Mouse (Mus musculus) erythroblast, adult 5-6 weeks (primary cell): ENCODE data around the gene Fam234b. TPM values are rescaled to one million over a fixed set of nuclear protein-coding genes. Genes with fewer than 3 reads are reported as not detected.

Source experiments
- ATAC-seq: replicated peaks from 2 replicates; pipeline ENCODE4 v1.8.0; 2016; ENCODE audit warnings: moderate number of reproducible peaks, mild to moderate bottlenecking, moderate TSS enrichment, inconsistent platforms; ENCODE audit not compliant: poor library complexity, low FRiP score, severe bottlenecking
- total RNA-seq, 2 experiments: library from RNA; stranded (forward) in 1 of 2; stranded (reverse) in 1 of 2; fragments of 150-400 nt in 1 of 2; fragments of 200-764, 138-1000 nt in 1 of 2; gene quantifications; 2 replicates each; pipeline versions ENCODE4 v1.2.3 to v1.2.4; 2015 to 2017; ENCODE audit warnings: low replicate concordance in 2 of 2

The Fam234b gene
- total RNA-seq, 2 experiments from 2014 or later = 108 to 168 TPM

DNA sequence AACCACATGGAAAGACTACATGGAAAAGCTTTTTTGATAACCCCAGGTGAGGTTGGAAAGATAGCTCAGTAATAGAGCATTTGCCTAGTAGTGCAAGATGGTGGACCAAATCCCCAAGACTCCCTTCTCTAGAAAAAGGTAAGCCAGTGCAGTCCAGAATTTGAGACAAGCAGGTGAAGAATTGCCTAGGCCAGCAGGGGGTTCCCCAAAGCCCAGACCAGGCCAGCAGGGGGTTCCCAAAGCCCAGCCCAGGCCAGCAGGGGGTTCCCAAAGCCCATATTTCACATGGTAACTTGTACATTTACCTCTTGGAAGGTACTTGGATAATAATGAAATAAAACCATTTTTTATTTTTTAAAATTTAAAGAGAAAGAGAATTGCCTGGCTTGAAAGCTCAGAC lies 20.5 kb upstream of the Fam234b start:
- no peak for ATAC-seq

DNA sequence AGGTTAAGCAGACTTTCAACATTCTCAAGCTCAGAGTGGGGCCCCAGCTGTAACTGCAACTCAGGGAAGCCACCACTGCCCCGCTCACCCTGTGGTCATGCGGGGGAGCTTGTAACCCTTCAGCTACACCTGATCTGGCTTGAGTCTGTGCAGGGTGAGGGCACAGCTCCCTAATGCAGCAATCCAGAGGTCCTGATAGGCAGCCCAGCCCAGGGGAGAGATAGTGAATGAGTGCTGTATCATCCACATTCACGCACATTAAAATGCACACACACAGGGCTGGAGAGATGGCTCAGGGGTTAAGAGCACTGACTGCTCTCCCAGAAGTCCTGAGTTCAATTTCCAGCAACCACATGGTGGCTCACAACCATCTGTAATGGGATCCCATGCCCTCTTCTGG lies 19.2 kb upstream of the Fam234b start:
- 0 out of 2 replicates have a peak, but pooled peaks have one; percentile 60 for ATAC-seq

DNA sequence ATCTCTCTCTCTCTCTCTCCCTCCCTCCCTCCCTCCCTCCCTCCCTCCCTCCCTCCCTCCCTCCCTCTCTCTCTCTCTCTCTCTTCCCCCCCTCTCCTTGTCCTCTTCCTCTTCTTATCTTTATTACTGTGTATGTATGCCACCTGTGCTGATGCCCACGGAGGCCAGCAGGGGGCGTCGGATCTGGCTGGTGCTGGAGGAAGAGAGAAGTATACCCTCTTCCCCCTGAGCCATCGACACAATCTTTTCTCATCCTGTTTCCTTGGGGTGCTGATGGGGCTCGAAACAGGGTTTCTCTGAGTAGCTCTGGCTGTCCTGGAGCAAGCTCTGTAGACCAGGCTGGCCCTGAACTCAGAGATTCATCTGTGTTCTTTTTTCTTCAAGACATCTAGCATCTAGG lies 14.9 kb upstream of the Fam234b start:
- peak; percentile 58; the same call in 1 of the 2 replicates for ATAC-seq

DNA sequence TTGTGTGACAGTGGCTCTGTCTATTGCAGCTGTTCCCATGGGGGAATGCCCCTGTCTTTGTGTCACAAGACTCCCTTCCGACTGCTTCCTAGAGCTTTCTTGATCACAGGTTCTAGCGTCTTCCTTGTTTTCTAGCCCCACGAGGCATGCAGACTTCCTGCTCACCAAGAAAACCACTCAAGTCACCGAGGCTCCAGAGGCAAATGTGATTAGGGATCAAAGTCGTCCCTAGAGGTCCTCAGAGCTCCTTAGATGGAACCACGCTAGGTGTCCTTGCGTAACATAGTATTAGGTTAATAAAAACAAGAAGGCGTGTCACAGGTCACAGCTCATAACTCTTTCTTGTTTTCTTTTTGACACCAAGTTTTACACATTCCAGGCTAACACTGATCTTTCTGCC lies 13.8 kb upstream of the Fam234b start:
- ATAC-seq = peak; percentile 84

DNA sequence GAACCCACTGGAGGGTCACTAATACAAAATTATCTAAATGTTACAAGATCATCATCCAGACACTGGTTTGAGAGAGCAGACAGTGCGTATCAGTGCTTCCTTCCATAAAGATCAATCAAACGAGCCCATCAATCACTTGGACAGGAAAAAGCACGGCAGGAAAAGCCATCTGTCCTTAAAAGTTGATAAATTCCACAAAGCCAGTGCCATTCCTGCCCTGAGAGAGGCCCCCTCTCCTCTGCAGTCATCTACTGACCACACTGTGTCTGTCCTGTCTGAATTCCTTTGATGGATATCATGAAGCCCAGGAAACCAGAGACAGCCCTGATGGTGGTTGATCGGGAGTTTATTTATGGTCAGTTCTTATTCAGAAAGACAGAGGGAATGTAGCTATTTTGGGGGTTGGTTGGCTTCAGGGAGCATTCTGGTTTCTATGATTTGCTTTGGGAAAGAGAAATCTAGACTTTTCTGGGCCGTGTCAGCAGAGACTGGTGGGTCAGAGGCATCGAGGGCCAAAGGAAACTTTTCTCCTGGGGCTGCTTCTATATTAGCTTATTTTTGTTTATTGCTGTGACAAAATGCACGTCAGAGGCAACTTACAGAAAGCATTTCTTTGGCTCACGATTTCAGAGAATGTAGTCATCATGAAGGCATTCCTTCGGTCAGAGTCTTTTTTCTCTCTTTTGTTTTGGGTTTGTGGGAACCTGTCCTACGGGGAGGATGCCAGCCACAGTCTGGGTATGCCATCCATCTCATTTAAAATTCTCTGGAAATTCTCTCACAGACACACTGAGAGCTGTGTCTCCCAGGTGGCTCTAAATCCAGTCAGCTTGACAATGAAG lies 10.5 kb upstream of the Fam234b start:
- no peak for ATAC-seq

DNA sequence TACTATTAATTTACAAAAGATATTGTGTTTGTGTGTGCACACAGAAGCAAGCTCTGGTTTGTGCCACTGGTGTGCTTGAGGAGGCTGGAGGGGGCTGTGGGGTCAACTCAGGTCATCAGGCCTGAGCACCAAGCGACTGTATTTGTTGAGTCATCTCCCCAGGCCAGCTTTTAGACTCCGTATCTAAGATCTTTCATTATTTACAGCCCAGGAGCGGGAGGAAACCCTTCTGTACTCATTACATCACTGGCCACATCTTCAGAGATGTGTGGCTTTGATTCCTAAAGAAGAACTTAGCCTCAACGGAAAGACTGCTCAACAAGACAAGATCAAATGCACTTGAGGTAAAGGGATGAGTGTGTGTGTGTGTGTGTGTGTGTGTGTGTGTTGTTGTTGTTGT lies 9.1 kb upstream of the Fam234b start:
- ATAC-seq = no peak

DNA sequence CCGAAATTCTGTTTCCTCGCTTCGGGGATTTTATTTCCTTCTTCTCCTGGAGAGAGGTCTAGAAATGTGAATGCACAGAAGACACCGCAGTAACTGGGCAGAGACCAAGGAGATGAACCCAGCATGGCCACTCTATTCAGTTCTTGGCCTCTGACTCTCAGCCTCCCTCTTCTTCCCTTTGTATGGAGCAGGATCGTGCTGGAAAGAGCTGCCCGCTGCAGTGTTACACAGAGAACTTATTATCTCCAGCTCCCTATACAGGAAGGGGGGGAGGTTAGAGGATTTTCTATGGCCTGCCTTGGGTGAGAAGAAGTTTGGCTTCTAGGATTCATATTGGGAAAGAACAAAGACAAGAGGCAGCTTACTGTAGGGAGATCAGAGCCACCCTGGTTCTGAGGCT lies 7.7 kb upstream of the Fam234b start:
- no peak for ATAC-seq

DNA sequence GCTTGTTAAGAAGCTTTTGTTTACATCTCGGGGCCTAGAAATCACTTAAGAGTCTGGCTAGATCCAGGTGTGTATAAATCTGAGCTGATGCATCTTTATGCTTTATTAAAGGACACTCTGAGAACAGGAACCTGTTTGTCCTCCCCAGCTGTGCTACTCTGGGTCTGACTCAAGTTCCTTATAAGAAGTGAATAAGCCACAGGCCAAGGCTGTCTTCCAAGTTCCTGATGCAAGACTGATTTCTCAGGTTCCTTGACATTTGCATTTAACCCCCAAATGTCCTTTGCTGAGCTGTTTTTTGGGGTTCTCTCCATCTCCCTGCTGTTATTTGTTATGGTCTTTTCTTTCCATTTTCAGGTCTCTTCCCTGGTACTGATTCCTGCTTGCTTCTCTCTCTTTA lies 5.9 kb upstream of the Fam234b start:
- ATAC-seq = no peak

DNA sequence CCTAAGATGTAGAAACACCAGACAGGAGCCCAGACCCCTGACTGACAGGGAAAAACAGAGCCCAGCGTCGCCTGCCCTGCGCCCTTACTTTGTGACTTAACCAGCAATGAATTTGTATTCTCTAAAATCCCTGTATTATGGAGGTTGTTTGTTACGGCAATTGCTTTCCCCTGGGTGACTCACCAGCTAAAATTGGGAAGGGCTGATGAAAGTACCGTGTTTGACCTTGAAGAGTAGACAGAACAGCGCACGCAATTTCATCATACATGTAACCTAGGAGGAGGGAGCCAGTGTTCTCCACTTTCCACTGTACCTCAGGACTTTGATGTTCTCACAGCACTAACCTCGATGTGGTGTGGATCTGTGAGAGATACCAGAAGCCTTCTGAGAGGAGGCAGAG lies 4.8 kb upstream of the Fam234b start:
- ATAC-seq = no peak

DNA sequence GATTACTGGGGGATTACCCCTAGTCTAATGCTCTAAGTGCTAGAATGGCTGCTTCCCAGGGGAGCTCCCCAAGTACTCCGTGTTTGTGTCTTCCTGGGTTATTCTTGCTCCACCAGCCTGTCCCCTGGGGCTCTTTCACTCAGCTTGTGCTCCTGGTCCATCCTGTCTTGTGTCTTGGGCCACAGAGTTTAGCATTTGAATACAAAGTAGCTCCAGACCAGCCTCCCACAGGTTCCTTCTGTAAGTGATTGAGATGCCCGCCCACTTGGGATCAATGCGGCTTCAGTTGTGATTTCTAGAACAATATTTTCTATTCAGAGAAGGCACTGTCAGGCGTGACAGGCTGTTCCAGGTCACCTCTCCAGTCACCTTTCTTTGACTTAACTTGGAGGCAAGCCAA lies 4.0 kb upstream of the Fam234b start:
- ATAC-seq = no peak

DNA sequence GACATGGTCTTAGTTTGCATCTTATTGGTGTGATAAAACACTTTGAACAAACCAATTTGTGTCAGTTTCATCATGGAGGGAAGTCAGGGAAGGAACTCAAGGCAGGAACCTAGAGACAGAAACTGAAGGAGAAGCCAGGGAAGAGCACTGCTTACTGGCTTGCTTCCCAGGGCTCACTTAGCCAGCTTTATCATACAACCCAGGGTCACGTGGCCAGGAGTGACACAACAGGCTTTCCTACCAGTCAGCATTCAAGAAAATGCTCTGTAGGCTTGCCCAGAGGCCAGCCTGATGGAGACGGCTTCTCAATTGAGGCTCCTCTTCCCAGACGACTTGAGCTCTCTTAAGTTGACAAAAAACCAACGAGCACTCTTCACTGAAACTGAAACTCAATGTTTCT lies 2.9 kb upstream of the Fam234b start:
- peak; percentile 65 for ATAC-seq

DNA sequence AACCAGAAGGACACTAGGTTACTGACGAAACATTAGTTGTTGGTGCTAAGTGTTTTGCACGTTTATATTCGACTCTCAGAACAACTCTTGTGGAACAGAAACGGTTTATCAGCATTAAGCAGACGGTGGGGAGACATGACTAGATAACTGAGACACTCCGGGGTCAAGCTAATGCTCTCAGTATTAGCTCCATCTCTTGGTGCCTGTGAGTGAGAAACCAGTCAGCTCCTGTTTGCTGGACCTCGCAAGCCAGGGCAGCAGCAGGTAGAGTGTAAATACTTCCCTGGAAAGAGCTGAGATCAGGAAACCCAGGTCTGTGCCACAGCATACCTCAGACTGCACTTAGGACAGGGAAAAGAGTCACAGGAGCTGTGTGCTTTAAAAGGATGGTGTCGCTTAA lies 1.1 kb upstream of the Fam234b start:
- peak; percentile 70 for ATAC-seq

DNA sequence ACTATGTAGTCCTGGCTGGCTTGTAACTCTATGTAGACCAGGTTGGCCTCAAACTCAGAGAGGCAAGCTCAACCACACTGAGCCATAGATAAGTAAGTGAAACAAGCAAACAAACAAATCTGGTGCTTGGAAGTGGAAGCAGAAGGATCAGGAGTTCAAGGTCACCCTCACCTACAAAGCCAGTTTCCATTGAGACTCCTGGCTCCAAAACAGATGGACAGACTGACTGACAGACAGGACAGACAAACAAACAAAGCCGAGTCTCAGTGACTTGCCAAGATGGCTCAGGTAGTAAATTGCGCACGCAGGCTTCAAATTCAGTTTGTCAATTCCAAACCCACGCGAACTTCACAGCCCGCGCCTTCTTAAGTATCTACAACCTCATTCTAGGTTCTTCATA lies 331 bp upstream of the Fam234b start:
- peak; percentile 2; the same call in 1 of the 2 replicates for ATAC-seq

DNA sequence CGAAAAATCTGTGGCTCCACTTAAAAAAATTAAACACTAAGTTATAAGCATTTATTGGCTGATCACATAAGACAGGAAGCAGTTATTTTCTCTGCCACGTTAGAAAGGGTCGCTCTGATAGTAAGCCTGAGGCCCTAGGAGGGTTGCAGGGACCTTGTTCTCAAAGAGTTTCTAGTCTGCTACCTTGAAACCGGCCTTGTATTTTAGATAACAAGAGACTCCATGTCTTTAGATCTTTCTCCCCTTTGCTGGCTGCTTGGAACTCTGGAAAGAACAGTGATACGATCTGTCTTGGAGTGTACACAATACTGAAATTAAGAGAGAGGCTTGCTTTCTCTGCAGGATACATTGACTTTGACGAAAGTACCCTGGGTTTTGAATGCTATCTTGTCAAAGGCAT lies 949 bp downstream of the Fam234b start:
- ATAC-seq = no peak

DNA sequence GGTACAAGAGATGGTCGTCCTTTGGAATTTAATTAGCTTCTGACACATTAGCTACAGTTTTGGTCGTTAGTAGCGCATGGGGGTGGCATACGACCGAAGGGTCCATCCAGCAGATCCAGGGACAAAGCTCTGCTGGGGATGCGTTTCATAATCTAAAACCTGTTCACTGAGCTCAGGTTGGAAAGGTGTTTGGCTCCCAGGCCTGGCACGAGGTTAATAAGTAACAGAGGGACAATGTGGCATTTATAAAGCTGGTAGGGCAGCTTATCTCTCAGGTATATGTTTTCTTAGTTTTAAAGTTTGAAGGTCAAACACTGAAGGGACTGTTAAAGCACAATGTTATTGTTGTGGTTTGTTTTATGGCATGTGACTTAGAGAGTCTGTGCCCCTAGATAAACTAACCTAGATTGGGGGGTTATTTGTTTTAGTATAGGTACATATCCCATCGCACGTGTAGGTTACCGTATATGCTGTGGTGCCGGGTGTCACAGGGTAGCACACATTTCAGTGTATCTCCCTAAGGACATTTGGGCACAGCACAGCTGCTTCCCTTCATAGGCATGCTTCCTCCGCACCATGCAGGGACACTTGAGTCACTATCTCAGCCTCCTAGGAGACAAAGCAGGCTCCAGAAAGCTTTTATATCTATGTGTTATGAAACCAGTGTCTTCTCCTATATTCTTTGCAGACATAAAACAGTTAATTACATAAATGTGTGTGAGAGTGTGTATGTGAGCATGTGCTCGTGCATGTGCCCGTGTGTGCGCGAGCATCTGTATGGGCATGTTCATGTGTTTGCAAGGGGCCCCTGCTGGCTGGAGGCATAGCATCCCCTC lies 2.6 kb downstream of the Fam234b start:
- no peak for ATAC-seq

DNA sequence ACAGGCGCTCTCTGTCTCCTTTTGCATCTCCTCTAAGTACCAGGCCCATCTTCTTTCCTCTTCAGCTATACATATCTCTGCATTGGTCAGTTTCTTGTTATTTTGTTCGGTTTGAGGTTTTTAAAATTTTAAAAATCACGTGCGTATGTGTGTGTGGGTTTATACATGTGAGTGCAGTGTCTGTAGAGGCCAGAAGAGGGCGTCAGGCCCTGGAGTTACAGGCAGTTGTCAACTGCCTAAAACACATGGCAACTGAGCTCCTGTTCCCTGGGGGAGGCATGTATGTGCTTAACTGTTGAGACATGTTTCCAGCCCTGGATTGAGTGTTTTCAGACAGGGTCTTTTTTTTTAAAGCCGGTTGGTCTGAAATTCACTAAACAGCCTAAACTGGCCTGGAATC lies 4.9 kb downstream of the Fam234b start:
- no peak for ATAC-seq

DNA sequence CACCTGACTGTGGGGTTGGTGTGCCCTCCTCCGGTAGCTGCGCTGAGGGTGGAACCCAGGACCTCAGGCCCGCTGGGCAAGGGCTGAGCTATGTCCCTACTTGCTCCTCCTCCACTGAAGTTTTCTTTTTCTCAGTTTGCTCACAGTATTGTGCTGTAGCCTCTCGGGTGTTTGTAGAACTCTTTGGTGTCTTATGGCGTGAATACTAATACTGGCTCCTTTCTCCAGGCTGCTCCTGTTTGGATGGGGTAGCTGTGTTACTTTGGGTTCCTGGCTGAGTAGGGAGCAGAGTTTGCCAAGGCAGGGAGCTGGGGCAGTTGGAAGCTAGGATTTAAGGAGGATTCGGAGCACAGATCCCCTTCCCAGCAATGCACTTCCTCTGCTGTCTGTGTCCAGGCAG lies 6.0 kb downstream of the Fam234b start:
- ATAC-seq = no peak

DNA sequence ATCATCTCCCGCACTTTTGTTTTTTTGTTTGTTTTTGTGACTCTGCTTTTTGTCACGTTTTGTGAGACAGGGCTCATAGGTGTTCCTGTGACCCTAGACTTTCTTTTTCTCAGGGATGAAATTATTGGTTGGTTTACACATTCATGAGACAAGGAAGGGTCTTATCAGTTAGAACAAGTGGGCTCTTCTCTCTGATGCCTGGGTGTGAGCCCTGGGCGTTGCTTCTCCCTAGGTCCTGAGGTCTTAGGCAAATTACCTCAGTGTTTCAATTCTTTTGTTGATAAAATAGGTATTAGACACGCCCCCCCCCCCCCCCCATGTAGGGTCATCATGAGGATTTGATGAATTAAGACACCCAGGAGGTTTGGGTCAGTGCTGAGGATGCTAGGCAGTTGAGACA lies 7.1 kb downstream of the Fam234b start:
- no peak for ATAC-seq

DNA sequence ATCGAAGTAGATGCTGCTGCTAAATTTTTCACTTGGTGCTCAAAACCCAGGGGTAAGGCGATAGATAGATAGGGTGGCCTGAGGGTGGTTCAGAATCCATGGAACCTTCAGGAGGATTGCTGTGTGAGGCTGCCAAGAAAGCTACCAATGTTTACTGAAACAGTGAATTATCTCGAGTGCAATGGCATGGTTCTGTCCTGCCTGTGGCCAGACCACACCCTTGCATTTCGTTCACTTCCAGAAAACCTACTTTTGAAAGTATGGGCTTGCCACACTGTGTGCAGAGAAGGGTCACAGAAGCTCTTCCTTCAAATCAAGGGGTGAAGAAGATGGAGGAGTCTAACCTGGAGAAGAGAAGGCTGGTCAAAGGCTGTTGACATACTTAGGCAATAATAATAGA lies 8.0 kb downstream of the Fam234b start:
- peak; percentile 52 for ATAC-seq

DNA sequence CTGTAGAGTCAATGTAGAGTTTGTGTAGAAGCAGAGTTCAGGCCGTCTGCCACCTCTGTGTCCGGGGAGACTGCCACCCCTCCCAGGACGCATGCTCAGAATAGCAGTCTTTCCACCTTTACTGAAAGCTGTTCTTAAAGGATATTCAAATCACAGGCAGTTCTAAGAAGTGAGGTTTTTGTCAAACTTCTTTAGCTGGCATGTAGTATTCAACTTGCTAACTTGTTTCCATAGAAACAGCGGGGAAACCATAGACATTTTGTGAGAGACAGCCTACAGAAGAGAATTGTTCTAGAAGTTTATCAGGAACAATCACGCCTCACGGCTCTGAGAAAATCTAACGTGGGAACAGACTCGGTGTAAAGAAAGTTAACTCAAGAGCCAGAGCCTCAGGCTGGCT lies 9.1 kb downstream of the Fam234b start:
- ATAC-seq = no peak

DNA sequence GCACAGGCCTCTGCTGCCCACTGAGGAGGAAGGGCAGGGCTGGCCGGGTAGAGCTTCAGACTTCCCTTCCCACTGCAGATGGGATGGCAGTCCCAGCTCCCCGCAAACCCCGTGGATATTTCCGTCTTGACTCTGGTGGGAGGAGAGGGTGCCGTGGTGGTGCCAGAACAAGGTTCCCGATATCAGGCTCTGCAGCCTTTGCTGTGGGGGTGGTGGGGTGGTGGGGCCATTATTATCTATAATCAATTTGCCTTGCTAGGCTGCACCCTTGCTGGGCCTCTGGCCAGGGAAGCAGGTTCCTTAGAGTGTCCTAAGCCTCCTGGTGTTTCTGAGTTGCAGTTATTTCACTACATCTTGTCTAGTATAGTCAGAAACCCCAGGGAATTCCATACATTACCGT lies 13.4 kb downstream of the Fam234b start:
- no peak for ATAC-seq
